Mouse (Mus musculus) hindlimb bud, embryonic 11.5 days (tissue): ENCODE measurements around the gene Prr5.
"Not testable (repeated sequence)": the region's sequence is repeated elsewhere in the genome, so short reads cannot be mapped to it uniquely, and the experiment has no call there.

Source experiments
- DNase-seq: peaks from one replicate; pipeline ENCODE4 v3.0.0-alpha.2; 2012; ENCODE audit warnings: low read depth, low spot score; ENCODE audit errors: extremely low spot score

The Prr5 gene

DNA sequence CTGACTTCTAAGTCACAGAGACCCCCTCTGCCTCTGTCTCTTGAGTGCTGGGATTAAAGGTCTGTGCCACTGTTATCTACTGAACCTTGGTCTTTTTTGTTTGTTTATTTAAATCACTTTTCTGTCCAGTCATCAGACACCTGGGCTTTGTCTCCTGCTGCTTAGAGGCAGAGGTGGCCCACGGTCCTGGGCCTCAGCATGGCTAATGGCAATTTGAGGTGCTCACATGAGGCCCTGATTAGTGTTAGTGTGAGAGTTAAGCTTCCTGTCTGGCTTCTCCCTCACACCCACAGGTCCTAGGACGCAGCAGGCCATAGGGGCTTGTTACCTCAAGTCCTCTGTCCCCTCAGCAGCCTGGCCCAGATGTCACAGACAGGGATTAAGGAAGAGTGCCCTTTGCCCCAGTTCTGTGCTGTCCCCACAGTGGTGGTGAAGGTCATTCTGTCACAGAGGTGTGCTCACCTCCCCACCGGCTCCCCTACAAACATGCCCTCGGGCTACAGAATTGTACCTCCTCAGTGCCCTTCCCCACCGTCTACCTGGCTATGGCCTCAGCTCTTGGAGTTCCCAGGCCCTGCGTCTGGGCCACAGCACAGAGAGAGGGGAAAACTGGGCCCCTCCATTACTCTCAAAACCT lies 37.7 kb downstream of the Prr5 start:
- DNase-seq = no peak

DNA sequence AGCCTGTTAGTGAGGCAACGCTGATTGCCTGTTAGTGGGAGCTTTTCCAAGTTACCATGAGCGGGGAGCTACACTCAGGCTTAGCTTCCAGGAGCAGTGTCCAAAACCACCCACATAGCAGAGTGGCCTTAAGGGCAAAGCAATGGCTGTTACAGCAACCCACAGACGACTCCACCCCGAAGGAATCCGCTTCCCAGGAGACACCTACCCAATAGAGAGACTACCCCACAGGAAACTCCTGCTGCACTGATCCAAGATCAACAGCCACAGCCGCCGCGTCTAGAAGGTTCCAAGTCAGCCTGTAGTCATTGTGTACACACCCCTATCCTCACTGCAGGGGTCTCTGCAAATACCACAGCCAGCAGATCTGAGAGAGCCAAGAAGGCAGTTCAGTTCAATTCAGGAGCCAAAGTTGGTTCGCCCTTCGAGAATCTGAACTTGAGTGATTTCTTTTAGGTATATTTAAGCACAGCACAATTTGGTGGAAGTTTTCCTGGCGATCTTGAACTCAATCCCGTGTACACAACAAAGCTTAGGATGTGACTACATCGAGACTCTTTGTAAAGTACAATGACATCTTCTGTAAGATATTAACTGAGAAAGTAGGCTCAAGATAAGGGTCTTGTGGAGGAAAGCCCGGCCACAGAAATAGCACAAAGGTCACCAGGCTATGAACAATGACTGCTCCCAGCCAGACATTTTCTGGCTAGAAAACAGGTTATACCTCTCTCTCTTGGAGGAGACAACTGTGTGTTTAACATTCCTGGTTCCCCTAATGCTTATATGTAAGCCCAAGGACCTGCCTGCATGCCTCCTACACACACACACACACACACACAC lies 43.4 kb downstream of the Prr5 start:
- no peak for DNase-seq

DNA sequence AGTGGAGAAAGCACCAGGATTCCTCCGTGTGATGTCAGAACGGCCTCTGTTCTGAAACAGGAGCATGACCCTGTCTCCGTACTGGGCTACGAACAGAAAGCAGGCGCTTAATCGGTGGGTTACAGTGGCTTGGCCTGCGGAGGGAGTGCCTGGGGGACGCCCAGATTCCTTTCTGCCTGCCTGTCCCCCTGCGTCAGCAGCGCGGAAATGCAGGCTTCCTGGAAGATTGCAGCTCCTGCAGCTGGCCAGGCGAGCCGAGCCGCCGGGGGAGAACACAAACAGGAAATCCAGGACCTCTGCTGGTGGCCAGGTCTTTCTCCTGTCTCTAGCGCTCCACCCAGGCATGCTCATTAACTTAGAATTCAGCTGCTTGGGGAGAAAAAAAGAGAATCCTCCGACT lies 45.3 kb downstream of the Prr5 start:
- DNase-seq = no peak

DNA sequence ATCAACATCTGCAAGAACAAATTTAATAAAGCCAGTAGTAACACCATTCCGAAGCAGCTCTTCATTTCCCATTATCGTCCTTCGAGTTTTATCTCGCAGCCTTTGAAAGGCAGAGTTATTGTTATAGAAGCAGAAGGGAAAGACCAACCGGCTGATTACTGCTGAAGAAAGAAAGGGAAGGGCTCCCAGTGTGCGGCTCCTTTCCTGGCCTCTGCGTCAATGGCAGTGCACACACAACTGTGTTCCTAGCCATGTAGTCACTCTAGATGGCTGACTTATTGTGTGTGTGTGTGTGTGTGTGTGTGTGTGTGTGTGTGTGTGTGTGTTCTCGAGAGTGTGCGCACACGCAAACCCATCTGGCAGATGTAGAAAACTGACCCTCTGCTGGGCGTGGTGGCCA lies 45.7 kb downstream of the Prr5 start:
- no peak for DNase-seq

DNA sequence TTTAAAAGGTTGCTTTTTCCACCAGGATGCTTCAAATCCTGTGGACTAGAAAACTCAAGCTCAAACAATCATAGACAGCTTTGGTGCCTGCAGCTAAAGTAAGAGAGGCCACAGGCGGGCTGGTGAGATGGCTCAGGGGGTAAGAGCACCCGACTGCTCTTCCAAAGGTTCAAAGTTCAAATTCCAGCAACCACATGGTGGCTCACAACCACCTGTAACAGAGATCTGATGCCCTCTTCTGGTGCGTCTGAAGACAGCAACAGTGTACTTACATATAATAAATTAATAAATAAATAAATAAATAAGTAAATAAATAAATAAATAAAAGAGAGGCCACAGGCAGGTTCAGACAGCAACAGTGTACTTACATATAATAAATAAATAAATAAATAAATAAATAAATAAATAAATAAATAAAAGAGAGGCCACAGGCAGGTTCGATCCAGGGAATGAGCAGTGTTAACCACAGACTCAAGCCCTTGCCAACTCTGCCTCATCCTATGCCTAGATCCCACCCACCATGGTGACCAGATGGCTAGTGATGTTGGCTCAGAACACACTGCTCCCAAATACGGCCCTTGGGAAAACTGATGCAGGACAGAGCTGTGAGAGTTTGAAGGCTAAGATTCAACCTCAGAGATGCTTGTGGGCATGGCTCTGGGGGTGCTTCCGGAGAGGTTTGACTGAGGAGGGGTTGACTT lies 48.3 kb downstream of the Prr5 start:
- DNase-seq = not testable (repeated sequence)

DNA sequence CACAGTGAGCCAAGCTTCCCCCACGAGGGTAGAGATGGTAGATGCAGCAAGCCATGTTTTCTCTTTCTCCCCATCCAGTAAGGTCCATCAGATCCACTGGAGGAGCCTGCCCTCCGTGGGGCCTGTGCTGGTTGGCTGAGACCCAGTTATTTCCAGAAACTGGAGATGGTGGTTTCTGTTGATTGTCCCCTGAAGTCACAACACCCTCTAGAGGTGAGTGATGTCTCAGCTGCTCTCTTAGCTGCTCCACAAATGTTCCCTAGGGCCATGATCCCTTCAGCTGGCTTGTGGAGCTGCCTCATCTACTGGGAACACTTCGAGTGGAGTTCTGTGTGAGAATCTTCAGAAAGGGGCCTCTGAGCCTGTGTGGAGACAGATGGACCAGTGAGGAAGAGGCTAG lies 49.4 kb downstream of the Prr5 start:
- DNase-seq = no peak

DNA sequence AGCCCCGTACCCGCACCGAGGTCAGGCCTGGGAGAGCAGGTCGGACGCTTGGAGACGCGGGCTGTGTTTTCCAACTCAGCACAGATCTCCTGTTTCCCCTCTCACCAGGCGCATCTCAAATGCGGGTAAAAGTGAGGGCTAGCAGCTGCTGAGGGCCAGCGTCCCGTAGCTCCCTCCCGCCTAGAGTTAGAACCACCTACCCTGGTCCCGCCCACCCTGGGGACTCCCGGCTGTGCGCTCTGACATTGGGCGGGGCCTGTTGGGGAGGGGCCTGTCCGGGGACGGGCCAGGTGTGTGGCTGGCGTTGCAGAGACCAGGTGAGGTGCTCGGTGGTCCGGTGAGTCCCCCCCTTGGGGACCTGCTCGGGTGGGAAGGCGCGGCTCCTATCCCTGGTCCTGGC lies 50.4 kb downstream of the Prr5 start, which contains the start of gene Arhgap8:
TSS of gene Arhgap8 (plus strand) at position 262 of the 400 bp plus-strand sequence.
- DNase-seq = no peak

DNA sequence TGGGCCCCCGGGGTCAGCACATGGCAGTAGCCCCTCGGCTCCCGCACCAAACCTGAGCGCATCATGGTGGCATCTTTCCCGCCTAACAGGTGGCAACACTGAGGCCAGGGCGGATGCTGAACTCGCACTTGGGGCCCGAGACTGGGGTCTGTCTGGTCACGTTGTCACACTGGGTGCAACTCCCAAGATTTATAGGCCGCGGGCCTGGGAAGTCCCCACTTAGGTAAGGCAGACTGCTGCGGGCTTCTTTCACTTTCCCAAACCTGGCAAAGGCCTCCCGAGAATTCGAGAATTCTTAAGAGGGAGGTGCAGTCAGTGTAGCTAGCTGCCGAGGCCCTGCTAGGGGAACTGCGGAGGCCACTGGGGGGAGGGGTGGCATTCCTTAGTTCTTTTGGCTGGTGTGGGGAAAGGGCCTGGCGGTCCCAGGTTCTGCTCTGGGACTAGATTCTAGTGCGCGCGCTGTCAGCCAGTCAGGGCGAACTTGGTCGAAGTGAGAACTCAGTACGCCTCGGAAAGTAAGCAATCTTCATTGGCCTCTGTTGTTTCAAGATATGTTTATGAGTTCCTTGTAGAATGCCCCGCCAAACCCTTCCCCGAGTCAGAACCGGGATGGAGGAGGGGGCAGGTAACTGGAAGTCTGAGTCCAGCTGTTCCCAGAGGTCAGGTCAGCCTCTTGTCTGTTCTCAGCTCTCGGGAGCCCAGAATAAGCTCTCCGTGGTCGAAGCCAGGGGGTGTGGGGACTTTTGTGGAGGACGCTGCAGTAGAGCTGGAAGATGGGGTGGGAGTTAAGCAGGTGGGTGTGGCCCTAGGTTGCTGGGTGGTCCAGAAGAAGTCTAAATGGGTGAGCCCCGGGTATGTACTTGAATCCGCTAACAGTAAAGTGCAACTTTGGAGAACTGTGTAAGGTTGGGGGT lies 51.1 kb downstream of the Prr5 start:
- DNase-seq = no peak

DNA sequence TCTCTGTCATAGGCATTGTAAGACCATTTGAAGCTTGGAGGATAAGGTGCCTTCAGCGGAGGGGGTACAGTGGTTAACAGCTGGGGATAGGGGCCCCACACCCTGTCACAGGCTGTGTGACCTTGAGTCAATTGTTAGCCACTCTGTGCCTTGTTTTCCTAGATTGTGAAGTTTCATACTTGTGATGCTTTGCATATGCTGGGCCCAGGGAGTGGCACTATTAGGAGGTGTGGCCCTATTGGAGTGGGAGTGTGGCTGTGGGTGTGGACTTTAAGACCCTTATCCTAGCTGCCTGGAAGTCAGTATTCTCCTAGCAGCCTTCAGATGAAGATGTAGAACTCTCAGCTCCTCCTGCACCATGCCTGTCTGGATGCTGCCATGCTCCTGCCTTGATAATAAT lies 54.2 kb downstream of the Prr5 start:
- not testable (repeated sequence) for DNase-seq

DNA sequence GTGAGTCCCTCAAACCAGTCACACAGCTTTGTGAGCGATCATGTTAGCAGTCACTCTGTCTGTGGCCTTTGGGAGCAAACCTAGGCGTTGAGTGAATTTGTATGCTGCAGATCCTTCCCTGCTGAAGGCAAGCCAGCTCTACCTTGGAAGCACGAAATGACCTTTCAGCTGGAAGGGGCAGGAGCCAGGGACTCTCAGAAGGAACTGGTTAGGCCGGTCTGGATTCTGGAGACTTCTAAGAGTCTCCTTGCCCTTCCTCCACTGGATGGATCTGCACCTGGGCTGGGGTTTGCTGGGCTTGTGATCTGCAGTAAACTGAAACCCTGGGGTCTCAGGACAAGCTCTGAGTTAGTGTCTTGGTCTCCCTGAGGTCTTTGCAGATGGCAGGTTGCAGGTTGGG lies 54.8 kb downstream of the Prr5 start:
- DNase-seq = no peak

DNA sequence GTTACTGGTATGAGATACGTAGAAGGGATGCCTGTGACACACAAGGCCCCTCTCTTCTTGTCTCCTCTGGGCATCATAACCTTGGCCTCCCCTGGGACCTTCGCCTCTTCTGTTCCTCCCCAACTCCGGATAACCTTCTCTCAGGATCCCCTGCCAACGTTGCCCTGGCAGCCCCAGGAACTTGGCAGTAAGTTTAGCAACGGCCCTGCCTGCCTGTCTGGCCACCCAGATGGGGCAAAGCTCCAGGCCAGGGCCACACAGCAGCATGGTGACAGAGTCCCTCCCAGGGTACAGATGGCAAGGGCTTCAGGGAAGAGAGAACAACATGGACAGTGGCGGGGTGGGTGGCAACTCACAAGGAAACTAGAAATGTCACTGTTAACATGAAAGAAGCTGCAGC lies 60.3 kb downstream of the Prr5 start:
- DNase-seq = no peak

DNA sequence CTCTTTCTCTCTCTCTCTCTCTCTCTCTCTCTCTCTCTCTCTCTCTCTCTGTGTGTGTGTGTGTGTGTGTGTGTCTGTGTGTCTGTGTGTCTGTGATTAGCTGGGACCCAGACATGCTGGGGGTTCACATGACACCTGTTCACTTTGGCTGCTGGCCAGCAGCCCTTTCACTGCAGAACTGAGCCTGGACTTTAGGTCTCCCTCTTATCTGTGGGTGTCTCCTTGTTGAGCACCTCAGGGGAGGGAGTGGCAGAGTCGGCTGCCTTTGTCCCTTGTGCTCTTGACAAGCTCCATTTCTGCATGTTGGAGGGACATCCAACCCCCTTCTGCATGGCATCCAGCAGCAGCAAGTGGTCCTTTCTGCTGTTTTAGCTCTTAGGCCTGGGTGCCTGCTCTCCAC lies 61.5 kb downstream of the Prr5 start:
- no peak for DNase-seq

DNA sequence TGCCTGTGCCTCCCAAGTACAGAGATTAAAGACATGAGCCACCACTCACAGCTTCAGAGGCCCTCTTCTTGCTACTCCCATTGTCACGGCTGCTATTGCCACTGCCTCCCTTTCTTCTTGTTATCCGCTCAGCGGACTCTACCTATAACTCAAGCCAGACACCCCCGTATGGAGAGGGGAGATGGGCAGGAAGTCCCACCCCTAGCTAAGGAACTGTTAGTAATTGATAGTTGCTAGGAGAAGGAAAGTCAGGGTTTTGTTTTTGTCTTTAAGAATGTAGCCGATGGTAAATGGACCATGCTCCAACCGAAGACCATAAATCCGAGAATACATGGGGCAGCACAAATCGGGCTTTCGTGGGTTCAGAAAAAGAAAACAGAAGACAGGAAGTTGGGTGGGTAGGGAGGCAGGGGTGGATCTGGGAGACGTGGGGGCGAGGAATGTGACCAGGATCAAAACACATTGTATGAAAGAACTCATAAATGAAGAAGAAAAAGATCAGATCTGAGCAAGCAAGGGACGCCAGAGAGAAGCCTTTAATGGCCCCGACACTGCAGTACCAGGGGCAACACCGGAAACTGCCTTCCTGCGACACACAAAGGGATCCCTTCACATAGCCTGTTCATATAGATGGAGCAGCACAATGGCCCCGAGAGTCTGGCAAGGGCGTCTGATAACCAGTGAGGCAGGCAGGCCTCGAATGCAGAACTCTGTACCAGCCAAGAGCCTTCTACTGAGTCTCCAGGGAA lies 62.4 kb downstream of the Prr5 start:
- no peak for DNase-seq

DNA sequence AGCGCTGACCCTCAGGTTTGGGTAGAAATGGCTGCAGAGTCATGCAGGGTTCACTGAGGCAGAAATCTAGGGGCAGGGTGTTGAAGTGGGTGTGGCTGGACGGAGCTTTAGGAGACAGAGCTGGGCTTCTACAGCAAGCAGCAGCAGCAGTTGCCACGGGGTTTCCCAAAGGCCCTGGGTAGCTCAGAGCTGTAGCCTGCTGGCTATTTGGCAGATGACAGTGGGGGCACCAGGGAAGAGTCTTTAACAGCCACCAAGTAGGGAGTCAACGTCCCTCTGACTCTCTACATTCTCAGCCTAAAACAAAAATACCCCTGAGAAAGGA lies 63.0 kb downstream of the Prr5 start:
- no peak for DNase-seq

DNA sequence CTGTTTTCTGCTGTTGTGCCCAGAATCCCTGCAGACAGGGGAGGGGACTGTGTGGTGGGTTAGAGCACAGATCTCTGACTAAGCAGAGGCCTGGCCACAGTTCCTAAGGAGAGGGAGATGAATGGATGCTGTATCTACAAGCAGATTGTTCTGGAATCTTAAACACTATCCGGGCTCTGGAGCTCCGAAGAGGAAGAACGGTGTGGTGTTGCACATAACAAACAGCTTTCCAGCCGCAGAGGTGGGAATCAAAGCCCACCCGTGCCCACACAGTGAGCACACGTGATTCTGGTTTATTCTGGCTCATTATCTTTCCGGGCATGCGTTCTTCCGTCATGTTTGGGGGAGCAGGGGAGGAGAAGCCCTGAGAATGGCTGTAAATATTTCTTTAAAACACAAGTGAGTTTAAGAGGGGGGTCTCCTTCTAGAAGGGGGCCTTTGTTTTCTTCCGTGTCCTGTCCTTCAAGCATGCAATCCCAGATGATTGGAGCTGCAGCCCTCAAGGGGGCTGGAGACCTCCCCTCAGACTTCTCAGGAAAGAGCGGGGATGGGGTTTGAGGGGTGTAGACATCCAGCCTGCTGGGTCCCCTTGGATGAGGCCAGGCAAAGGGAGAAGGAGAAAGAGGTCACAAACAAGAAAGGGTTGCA lies 67.0 kb downstream of the Prr5 start:
- no peak for DNase-seq

DNA sequence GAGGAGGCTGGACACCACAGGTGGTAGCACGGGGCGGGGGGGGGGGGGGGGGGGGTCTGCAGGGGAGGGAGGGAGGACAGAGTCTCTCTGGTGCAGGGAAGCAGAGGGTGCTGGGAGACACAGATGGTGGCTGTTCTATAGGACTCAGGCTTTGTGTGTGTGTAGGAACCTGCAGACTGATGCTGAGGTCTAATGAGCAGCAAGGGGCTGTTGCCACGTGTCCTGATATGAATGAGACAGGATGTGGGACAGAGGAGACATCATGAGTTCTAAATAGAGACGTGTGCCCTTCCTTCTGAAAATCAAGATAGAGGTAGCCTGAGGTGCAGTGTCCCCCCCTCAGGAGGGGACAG lies 67.5 kb downstream of the Prr5 start:
- DNase-seq = no peak

DNA sequence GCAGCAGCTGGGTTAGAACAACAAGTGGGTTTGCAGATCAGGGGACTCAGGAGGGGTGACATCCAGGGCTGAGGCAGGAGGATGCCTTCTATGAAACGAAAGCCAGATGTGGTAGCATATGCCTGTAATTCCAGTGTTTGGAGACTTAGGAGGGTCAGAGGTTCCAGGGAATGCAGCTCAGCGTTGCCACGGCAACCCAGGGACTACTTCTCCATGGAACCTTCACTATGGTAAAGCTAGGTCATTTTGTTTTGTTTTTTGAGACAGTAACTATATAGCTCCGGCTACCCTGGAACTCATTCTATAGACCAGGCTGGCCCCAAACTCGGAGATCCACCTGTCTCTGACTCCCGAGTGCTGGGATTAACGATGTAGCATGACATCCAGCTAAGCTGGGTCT lies 68.8 kb downstream of the Prr5 start:
- no peak for DNase-seq

DNA sequence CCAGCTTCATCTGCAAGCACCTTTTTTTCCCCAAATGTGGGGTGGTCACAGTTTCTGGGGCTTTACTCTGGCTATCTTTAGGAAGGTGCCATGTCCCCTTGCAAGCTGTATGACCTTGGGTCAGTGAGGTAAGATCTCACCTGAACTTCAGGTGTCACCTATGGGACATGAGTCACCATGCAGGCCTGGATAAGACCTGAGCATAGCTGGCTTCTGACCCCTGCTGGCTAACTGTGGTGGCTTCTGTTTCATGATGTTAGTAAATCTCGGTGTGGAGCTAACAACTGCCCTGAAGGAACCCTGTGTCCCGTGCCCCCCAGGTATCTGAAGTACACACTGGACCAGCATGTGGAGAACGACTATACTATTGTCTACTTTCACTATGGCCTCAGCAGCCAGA lies 72.2 kb downstream of the Prr5 start:
- DNase-seq = no peak

DNA sequence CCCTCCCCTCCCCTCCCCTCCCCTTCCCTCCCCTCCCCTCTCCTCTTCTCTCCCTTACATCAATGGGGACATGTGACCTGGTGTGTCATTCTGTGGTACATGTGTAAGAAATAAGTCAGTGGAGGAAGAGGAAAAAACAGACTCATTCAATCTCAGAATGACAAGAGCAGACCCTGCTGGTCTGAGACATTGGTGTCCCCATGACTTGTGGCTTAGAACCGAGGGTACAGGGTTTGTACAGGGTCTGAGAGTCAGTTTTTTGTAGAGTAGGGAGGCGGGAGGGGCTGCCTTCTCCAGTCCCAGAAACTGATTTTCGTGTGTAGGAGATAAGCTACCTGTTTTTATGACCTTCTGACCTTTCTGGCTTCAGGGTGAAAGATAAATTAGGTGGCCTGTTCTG lies 73.9 kb downstream of the Prr5 start:
- DNase-seq = no peak

DNA sequence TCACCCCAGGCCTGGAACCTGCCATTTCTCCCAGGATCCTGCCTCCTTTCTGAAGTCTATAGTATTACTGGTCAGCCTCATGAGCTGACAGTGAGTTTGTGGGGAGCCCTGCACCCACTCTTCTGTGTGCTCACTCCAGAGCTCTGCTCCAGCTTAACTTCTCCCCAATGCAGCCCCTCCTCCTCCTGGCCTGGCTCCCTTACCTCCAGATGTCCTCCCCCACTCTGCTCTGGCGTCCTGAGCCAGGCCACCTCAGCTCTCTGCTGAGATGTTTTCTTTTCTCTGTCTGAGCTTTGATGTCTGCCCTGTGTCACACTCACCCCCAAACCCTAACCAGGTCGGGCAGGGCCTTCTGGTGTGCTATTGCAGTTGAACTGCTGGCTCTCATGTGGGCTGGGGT lies 74.9 kb downstream of the Prr5 start:
- no peak for DNase-seq
